In the genomic region with DNA sequence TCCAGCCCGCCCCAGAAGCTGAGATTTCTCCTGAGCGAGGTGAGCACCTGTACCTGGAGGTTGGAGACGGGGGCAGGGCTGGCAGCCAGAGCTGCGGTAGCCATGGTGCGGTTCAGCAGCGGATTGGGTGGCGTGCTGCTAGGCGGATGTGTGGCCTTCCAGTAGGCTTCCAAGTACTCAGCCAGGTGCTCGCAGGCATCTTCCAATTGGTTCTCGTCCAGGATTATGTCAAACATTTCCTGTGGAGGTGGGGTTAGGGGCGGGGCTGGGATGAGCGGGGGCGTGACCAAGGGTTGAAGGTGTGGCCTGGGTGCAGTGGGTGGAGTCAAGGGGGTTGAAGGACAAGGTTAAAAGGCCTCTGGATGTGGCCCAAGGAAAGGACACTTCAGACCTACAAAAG, we compare ENCODE assay signal across 13 mouse cellular contexts. TPM values are rescaled to one million over a fixed set of nuclear protein-coding genes. Genes with fewer than 3 reads are reported as not detected.
A peak's percentile ranks its signal among the peaks of the same experiment; 100 is the strongest.
DNase-seq lines count a peak whose midpoint lies in the region; TF ChIP-seq lines count a peak whose summit lies in the region.
"Had no signal": no experiment of that assay in that cellular context is flagged by ENCODE, and none has a peak within 500 bp of the region (broad histone marks: within the 10 kb centered on the region; RNA-seq: fewer than 3 reads in every experiment).

No protein-coding gene starts in this region.

- no peak overlapping the region for H3K9ac ChIP-seq in liver, adult 2 months (ENCODE audit: low read depth, low read length)

- peak; percentile 45 for DNase-seq in adrenal gland, postnatal 14 days
- DNase-seq in adrenal gland, postnatal 25 days, result no peak
- DNase-seq in lung, postnatal 36 days, result peak; percentile 57
- DNase-seq in lung, adult 2 months, result no peak
- peak; percentile 70 for DNase-seq in liver, adult 2 months (ENCODE audit: extremely low read depth, low read depth, low spot score)
- peak; percentile 67 for DNase-seq in testis, postnatal 10 days (ENCODE audit: low spot score)
- no peak for DNase-seq in frontal cortex, adult 2 months (ENCODE audit: extremely low spot score in 1 of 2, low spot score in 1 of 2)
- no peak for DNase-seq in left cerebral cortex, adult 18-20 months (ENCODE audit: low spot score in 2 of 2)

- TF ChIP-seq CTCF in lung, adult 2 months (IDR thresholded peaks at IDR 0.05; ENCODE audit: insufficient read depth, low read length), result no peak
- TF ChIP-seq CTCF in liver, adult 2 months (IDR thresholded peaks at IDR 0.05; ENCODE audit: low read depth, low read length), result no peak

- peaks cover 5% of the 10 kb centered on the region; the same call in 1 of the 2 replicates for H3K4me1 ChIP-seq in lung, adult 2 months (ENCODE audit: control insufficient read depth, insufficient read depth, low read length)
- H3K4me1 ChIP-seq in liver, adult 2 months (ENCODE audit: control insufficient read depth, insufficient read depth, low read length), result no peaks in the 10 kb centered on the region

- WGBS in lung, adult 2 months, result 63% methylated on average over 13 of the region's 13 CpGs
- WGBS in liver, adult 2 months, result 63% methylated on average over 13 of the region's 13 CpGs

- no peaks in the 10 kb centered on the region for H3K36me3 ChIP-seq in liver, adult 2 months (ENCODE audit: control insufficient read depth, insufficient read depth, low read length)

- no peak for TF ChIP-seq POLR2A in lung, adult 2 months (IDR thresholded peaks at IDR 0.05; ENCODE audit: borderline replicate concordance, extremely low read depth, low read depth, low read length)
- no peak for TF ChIP-seq POLR2A in liver, adult 2 months (IDR thresholded peaks at IDR 0.05; ENCODE audit: extremely low read depth, insufficient read depth, low read length)

- H3K27me3 ChIP-seq in liver, adult 2 months (ENCODE audit: control insufficient read depth, insufficient read depth, low read length), result no peaks in the 10 kb centered on the region

- no peak overlapping the region for H3K27ac ChIP-seq in liver, adult 2 months (replicated peaks; ENCODE audit: insufficient read depth, low read depth, low read length)
- H3K27ac ChIP-seq: kidney, postnatal 0 days had no signal

- H3K4me3 ChIP-seq in lung, adult 2 months (replicated peaks; ENCODE audit: extremely low read depth, low read depth, low read length), result no peak overlapping the region
- no peak overlapping the region for H3K4me3 ChIP-seq in liver, adult 2 months (ENCODE audit: insufficient read depth, low read depth, low read length)
- H3K4me3 ChIP-seq: erythroblast, embryonic 14.5 days had no signal

- H3K79me2 ChIP-seq in liver, adult 2 months (ENCODE audit: control insufficient read depth, insufficient read depth, low read length), result no peaks in the 10 kb centered on the region

RNA-seq across cellular contexts. Expression of a gene that starts 9.1 kb away (rescaled TPM):
- total RNA-seq in adrenal gland, postnatal 14 days (2021), result 1.1 and 4.4 TPM in 2 replicates
- 0.79 TPM in 1 of 2 replicates, not detected in the other for total RNA-seq in adrenal gland, postnatal 25 days (2021)
- polyA plus RNA-seq in lung, adult 2 months (2012; rRNA removed), result 2.7 and 5.1 TPM in 2 replicates
- 0.20 and 0.37 TPM in 2 replicates for total RNA-seq in liver, adult 2 months (2014; rRNA removed)
- polyA plus RNA-seq in liver, adult 2 months (2012; rRNA removed), result 0.44 and 0.55 TPM in 2 replicates
- polyA plus RNA-seq in frontal cortex, adult 2 months (2012; rRNA removed), result 3.2 and 3.4 TPM in 2 replicates
- 1 to 10 TPM; 1.4 to 1.9 TPM for total RNA-seq in left cerebral cortex, adult 18-20 months (2021)
- polyA plus RNA-seq: erythroblast, embryonic 14.5 days had no signal

RNA-seq across cellular contexts. Expression of a gene that starts 17.8 kb away (rescaled TPM):
- total RNA-seq in adrenal gland, postnatal 14 days (2021), result 7.8 and 10.4 TPM in 2 replicates
- 7.4 and 10.4 TPM in 2 replicates for total RNA-seq in adrenal gland, postnatal 25 days (2021)
- 16.0 and 25.6 TPM in 2 replicates for polyA plus RNA-seq in lung, adult 2 months (2012; rRNA removed)
- 0.37 and 0.54 TPM in 2 replicates for total RNA-seq in liver, adult 2 months (2014; rRNA removed)
- polyA plus RNA-seq in liver, adult 2 months (2012; rRNA removed), result 0.81 and 0.84 TPM in 2 replicates
- polyA plus RNA-seq in frontal cortex, adult 2 months (2012; rRNA removed), result 99.8 and 103 TPM in 2 replicates
- total RNA-seq in left cerebral cortex, adult 18-20 months (2021), result 100 to 1,000 TPM; 154 to 170 TPM

RNA-seq across cellular contexts. Expression of a gene that starts 18.8 kb away (rescaled TPM):
- 4.3 and 4.8 TPM in 2 replicates for total RNA-seq in adrenal gland, postnatal 14 days (2021)
- 13.4 and 20.9 TPM in 2 replicates for total RNA-seq in adrenal gland, postnatal 25 days (2021)
- polyA plus RNA-seq in lung, adult 2 months (2012; rRNA removed), result 18.5 and 20.9 TPM in 2 replicates
- total RNA-seq in liver, adult 2 months (2014; rRNA removed), result 0.28 and 0.47 TPM in 2 replicates
- 0.58 and 1.2 TPM in 2 replicates for polyA plus RNA-seq in liver, adult 2 months (2012; rRNA removed)
- polyA plus RNA-seq in frontal cortex, adult 2 months (2012; rRNA removed), result 11.1 and 11.4 TPM in 2 replicates
- 10 to 100 TPM; 42.2 to 46.7 TPM for total RNA-seq in left cerebral cortex, adult 18-20 months (2021)

RNA-seq across cellular contexts. Expression of a gene that starts 21.4 kb away (rescaled TPM):
- 1,235 and 1,395 TPM in 2 replicates for total RNA-seq in adrenal gland, postnatal 14 days (2021)
- total RNA-seq in adrenal gland, postnatal 25 days (2021), result 1,136 and 1,344 TPM in 2 replicates
- polyA plus RNA-seq in lung, adult 2 months (2012; rRNA removed), result 426 and 513 TPM in 2 replicates
- total RNA-seq in liver, adult 2 months (2014; rRNA removed), result 606 and 614 TPM in 2 replicates
- 224 and 235 TPM in 2 replicates for polyA plus RNA-seq in liver, adult 2 months (2012; rRNA removed)
- 918 and 950 TPM in 2 replicates for polyA plus RNA-seq in frontal cortex, adult 2 months (2012; rRNA removed)
- total RNA-seq in left cerebral cortex, adult 18-20 months (2021), result 100 to 1,000 TPM; 627 to 650 TPM

RNA-seq across cellular contexts. Expression of a gene that starts 48.2 kb away (rescaled TPM):
- total RNA-seq in adrenal gland, postnatal 14 days (2021), result 3.1 and 3.7 TPM in 2 replicates
- total RNA-seq in adrenal gland, postnatal 25 days (2021), result 1.9 and 2.2 TPM in 2 replicates
- polyA plus RNA-seq in lung, adult 2 months (2012; rRNA removed), result 0.88 and 1.2 TPM in 2 replicates
- total RNA-seq in liver, adult 2 months (2014; rRNA removed), result not detected in 2 replicates
- polyA plus RNA-seq in liver, adult 2 months (2012; rRNA removed), result 0.02 TPM in 1 of 2 replicates, not detected in the other
- polyA plus RNA-seq in frontal cortex, adult 2 months (2012; rRNA removed), result 47.8 and 64.4 TPM in 2 replicates
- total RNA-seq in left cerebral cortex, adult 18-20 months (2021), result 100 to 1,000 TPM in 1 of 2 experiments, 10 to 100 TPM in 1; 86.3 to 109 TPM
- total RNA-seq: granulocyte monocyte progenitor cell, adult 5-6 weeks; hematopoietic stem cell, adult 5-6 weeks; megakaryocyte progenitor cell, adult 5-6 weeks had no signal
- polyA plus RNA-seq: erythroblast, embryonic 14.5 days had no signal

Comparison
In these comparisons a context has a peak if more than half of its experiments do, and no peak if none do; other contexts are left out.
1. DNase-seq: peak in adrenal gland, postnatal 14 days (single experiment), lung, postnatal 36 days (single experiment), liver, adult 2 months (single experiment) and testis, postnatal 10 days (single experiment); none in adrenal gland, postnatal 25 days (single experiment), lung, adult 2 months (single experiment), frontal cortex, adult 2 months (0 of 2) and left cerebral cortex, adult 18-20 months (0 of 2).
2. RNA of a gene that starts 17.8 kb away (total RNA-seq): 154 to 170 TPM in left cerebral cortex, adult 18-20 months; 7.4 to 10.4 TPM in adrenal gland, postnatal 25 days, 7.8 to 10.4 TPM in adrenal gland, postnatal 14 days and 0.37 to 0.54 TPM in liver, adult 2 months; every median in the first group is over 10 times any median in the second.